Mouse (Mus musculus) heart, adult 18-20 months (tissue): ENCODE results near the gene Tbce. TPM values are rescaled to one million over a fixed set of nuclear protein-coding genes. Genes with fewer than 3 reads are reported as not detected.

Experiments used
- DNase-seq, 2 experiments: peaks; one replicate each; pipeline ENCODE4 v3.0.0; 2021 to 2022; ENCODE audit warnings: mixed read lengths in 1 of 2
- total RNA-seq, 2 experiments: library from RNA; stranded (reverse); gene quantifications; 2 replicates each; pipeline ENCODE4 v1.2.3; 2021

Gene Tbce
- total RNA-seq, 2 experiments from 2014 or later: 18.8 to 24.0 TPM

GRCm38 (mm10) chr13:13968629-13969111, 70.8 kb downstream of the Tbce start:
- peak; percentile 23 to 32 for DNase-seq

- no peak for DNase-seq
Observed at GRCm38 (mm10) chr13:13966172-13966571, 73.3 kb downstream of the Tbce start.

- no peak for DNase-seq
Observed at GRCm38 (mm10) chr13:13965388-13965964, 74.0 kb downstream of the Tbce start.

GRCm38 (mm10) chr13:13961046-13961445, 78.4 kb downstream of the Tbce start:
- DNase-seq: no peak

GRCm38 (mm10) chr13:13960211-13960610, 79.2 kb downstream of the Tbce start:
- peak in 1 of 2 experiments; percentile 40 for DNase-seq

GRCm38 (mm10) chr13:13956686-13957085, 82.8 kb downstream of the Tbce start:
- no peak for DNase-seq

- peak; percentile 49 to 63 for DNase-seq
Observed at GRCm38 (mm10) chr13:13954931-13955330, 84.5 kb downstream of the Tbce start.

- peak; percentile 96 to 99 for DNase-seq
Observed at GRCm38 (mm10) chr13:13953874-13954832, 85.3 kb downstream of the Tbce start, which contains the start of gene B3galnt2. B3galnt2 (plus strand) TSS chr13:13954469.

Other genes starting within 250 kb of the Tbce start
- gene B3galnt2, start 85.2 kb downstream of the Tbce start, total RNA-seq: 10 to 100 TPM; 26.3 to 31.3 TPM
- gene Arid4b, start 23.6 kb upstream of the Tbce start, total RNA-seq: 10 to 100 TPM; 18.4 to 21.7 TPM
- gene Ggps1, start 23.9 kb upstream of the Tbce start, total RNA-seq: 10 to 100 TPM; 21.5 to 26.9 TPM